Mouse (Mus musculus) stomach, embryonic 14.5 days (tissue): ENCODE measurements at regions not wholly inside any gene's neighbourhood (a gene's known extent, or its start where the extent isn't known, plus 50 kb on each side); places are given as distances from the start of the nearest gene placed in this dataset.
A peak's percentile ranks its signal among the peaks of the same experiment; 100 is the strongest.

Source experiments
- ATAC-seq: fragments of 200-750 bp; cut with Nextera tagmentation; 2 replicates; pipeline ENCODE4 v1.8.0; 2017; ENCODE audit warnings: low read depth, moderate TSS enrichment; ENCODE audit not compliant: insufficient number of reproducible peaks, insufficient read depth, low FRiP score
- H3K27ac ChIP-seq: fragments of 300-500 bp; sonication (generic); 2 replicates; pipeline ENCODE4 v1.5.1; 2014; ENCODE audit warnings: mild to moderate bottlenecking, low read length, moderate library complexity, mixed read lengths
- H3K27me3 ChIP-seq: fragments of 300-500 bp; sonication (generic); 2 replicates; pipeline ENCODE4 v1.6.1; 2014; ENCODE audit warnings: low read length, control low read depth, mixed read lengths; ENCODE audit not compliant: control insufficient read depth, insufficient read depth
- H3K36me3 ChIP-seq: fragments of 300-500 bp; sonication (generic); 2 replicates; pipeline ENCODE4 v1.6.1; 2014; ENCODE audit warnings: mild to moderate bottlenecking, control low read depth, low read length, moderate library complexity, mixed read lengths; ENCODE audit not compliant: control insufficient read depth, insufficient read depth
- H3K4me1 ChIP-seq: fragments of 300-500 bp; sonication (generic); 2 replicates; pipeline ENCODE4 v1.6.1; 2014; ENCODE audit warnings: low read length, control low read depth, mixed read lengths; ENCODE audit not compliant: control insufficient read depth, insufficient read depth
- H3K4me2 ChIP-seq: fragments of 300-500 bp; sonication (generic); replicated peaks from 2 replicates; pipeline ENCODE4 v1.6.1; 2014; ENCODE audit warnings: low read depth, low read length, control low read depth
- H3K4me3 ChIP-seq: fragments of 300-500 bp; sonication (generic); 2 replicates; pipeline ENCODE4 v1.5.1; 2014; ENCODE audit warnings: low read depth, low read length, control low read depth
- H3K9ac ChIP-seq: fragments of 300-500 bp; sonication (generic); replicated peaks from 2 replicates; pipeline ENCODE4 v1.6.1; 2014; ENCODE audit warnings: low read depth, mild to moderate bottlenecking, control low read depth, low read length, moderate library complexity, mixed read lengths
- H3K9me3 ChIP-seq: fragments of 300-500 bp; sonication (generic); 2 replicates; pipeline ENCODE4 v1.6.1; 2016; ENCODE audit warnings: low read depth, low read length, control low read depth; ENCODE audit not compliant: control insufficient read depth
- WGBS: fragments of 180-500 bp; shearing (Covaris S2); extraction: QIAGEN DNeasy Blood & Tissue Kit; methylation state at CpG from one replicate; pipeline ENCODE4 v1.1.7; 2014; 5-methylcytosine and 5-hydroxymethylcytosine counted together

DNA sequence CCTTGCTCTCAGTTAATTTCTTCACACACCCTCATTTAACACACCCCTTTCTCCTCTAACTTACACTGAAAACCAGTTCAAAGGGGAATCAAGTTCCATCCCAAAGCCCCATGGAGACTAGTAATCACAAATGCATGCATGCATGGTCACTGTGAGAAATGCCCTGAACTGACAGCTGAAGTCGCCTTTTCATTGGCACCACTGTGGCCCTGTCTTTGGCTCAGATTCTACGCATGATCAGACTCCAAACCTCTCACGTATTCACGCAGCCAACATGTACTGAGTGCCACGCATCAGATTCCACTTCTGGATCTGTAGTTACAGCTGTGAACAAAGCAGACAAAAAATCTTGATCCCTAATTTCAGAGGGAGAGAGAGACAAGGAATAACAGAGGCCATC lies 85.3 kb downstream of the Cops8 start:
- no peak for ATAC-seq
- no peak overlapping the region for H3K4me3 ChIP-seq
- WGBS: 94% methylated on average over 5 of the region's 5 CpGs

DNA sequence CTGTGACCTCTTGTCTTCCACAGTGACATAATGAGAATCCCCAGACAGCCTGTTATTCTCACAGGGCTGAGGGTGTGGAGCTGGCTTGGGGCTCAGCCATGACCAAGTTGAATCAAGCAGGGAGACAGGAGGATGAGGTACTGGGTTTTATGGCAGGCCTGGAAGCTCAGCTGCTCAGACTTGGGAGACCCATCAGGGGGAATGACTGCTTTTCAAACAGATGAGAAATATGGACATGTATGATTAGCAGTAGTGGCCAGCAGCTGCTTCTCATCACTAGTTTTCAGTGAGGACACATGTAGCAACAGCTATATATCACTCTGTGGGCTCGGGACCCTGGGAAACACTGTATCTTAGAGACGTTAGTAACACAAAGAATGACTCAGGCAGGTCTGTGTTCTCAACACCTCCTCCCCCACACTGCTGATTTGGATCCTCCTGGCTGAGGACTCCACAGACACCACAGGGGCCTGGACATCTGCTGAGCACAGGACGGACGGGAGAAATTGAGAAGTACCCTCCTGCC lies 87.9 kb downstream of the Cops8 start:
- H3K9ac ChIP-seq: no peak overlapping the region
- 26% methylated on average over 4 of the region's 4 CpGs for WGBS
- no peak overlapping the region for H3K4me2 ChIP-seq
- H3K27me3 ChIP-seq: no peaks in the 10 kb centered on the region
- H3K4me3 ChIP-seq: no peak overlapping the region
- 0 out of 2 replicates have a peak, but pooled peaks cover 4% of the 10 kb centered on the region for H3K9me3 ChIP-seq
- H3K36me3 ChIP-seq: no peaks in the 10 kb centered on the region
- peak overlapping the region; percentile 94 for H3K27ac ChIP-seq
- H3K4me1 ChIP-seq: peaks cover 6% of the 10 kb centered on the region; the same call in 1 of the 2 replicates
- ATAC-seq: peak; percentile 90; the same call in 1 of the 2 replicates

More for the DNA sequence above, 85.3 kb downstream of the Cops8 start:
- H3K4me1 ChIP-seq: peaks cover 6% of the 10 kb centered on the region; the same call in 1 of the 2 replicates
- H3K36me3 ChIP-seq: no peaks in the 10 kb centered on the region
- H3K4me2 ChIP-seq: no peak overlapping the region
- no peaks in the 10 kb centered on the region for H3K27me3 ChIP-seq
- no peak overlapping the region for H3K9ac ChIP-seq
- no peak overlapping the region for H3K27ac ChIP-seq
- 0 out of 2 replicates have a peak, but pooled peaks cover 4% of the 10 kb centered on the region for H3K9me3 ChIP-seq

DNA sequence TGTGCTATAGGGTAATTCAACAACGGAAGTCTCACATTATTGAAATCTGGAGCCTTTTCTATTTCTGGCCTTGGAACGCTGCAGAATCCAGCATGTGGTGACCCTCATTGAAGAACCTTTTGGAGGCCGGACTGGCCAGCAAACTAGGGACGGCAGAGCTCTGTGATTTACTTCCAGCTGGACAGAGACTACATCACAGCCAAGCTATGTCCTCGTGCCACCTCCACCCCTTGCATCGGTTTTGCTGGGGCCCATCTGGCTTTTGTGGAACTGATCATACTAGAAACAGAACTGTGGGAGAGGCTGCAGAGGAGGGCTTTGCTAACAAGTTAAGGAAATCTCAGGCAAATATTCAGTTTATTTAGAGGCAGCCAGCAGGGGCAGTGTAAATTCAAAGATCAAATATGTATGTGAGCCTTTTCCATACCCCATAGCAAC lies 88.4 kb downstream of the Cops8 start:
- Histone ChIP-seq H3K4me1 (peaks cover 6% of the 10 kb centered on the region; the same call in 1 of the 2 replicates), H3K27ac (peak overlapping the region; percentile 94), H3K36me3 (no peaks in the 10 kb centered on the region), H3K4me3 (no peak overlapping the region), H3K9ac (no peak overlapping the region), H3K9me3 (0 out of 2 replicates have a peak, but pooled peaks cover 4% of the 10 kb centered on the region), H3K27me3 (no peaks in the 10 kb centered on the region), H3K4me2 (no peak overlapping the region)
- WGBS: 42% methylated on average over 6 of the region's 6 CpGs
- ATAC-seq: no peak; the same call in 1 of the 2 replicates

DNA sequence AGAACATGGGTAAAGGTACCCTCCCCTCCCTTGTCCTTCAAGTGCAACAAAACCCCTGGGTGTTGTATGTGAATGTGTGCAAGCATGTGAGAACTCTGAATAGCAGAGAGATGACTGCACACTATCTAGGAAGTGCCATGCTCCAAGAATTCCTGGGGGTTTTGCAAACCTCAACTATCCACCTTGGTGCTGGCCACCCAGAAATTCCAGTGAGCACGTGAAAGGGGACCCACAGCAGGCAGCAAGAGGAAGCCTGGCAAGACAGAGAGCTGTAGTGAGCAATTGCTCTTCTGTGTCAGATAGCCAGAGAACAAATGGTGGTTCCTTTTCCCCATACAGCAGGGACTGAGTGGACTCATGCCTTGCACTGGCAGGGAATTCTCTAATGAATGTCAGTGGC lies 90.1 kb downstream of the Cops8 start:
- no peak overlapping the region for H3K27ac ChIP-seq
- 43% methylated on average over 1 of the region's 1 CpGs for WGBS
- H3K9ac ChIP-seq: no peak overlapping the region

DNA sequence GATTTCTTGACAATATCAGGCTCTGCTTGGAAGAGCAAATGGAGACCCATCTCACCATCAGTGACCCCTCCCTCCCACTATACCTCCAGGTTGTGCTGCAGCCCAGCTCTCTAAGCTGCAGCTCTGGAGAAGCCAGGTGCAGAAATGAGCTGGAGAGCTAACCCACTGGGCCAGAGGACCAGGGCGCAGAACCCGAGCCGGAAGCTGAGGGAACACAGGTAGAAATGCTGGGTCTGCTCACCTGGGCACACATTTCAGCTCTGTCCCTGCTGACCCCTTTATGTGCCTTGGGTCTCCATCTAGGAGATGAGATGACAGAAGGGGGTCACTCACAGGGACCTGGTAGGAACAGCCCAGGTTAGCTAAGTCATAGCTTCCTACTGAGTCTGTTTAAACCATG lies 92.0 kb downstream of the Cops8 start:
- Histone ChIP-seq H3K27ac (no peak overlapping the region), H3K9ac (no peak overlapping the region), H3K4me3 (no peak overlapping the region), H3K9me3 (0 out of 2 replicates have a peak, but pooled peaks cover 3% of the 10 kb centered on the region), H3K4me2 (no peak overlapping the region), H3K4me1 (peaks cover 6% of the 10 kb centered on the region; the same call in 1 of the 2 replicates), H3K36me3 (no peaks in the 10 kb centered on the region), H3K27me3 (no peaks in the 10 kb centered on the region)
- 97% methylated on average over 3 of the region's 3 CpGs for WGBS
- ATAC-seq: no peak

More for the DNA sequence above, 90.1 kb downstream of the Cops8 start:
- H3K27me3 ChIP-seq: no peaks in the 10 kb centered on the region
- H3K4me3 ChIP-seq: no peak overlapping the region
- no peaks in the 10 kb centered on the region for H3K36me3 ChIP-seq
- H3K4me1 ChIP-seq: peaks cover 6% of the 10 kb centered on the region; the same call in 1 of the 2 replicates
- 0 out of 2 replicates have a peak, but pooled peaks cover 4% of the 10 kb centered on the region for H3K9me3 ChIP-seq
- ATAC-seq: no peak
- H3K4me2 ChIP-seq: no peak overlapping the region

DNA sequence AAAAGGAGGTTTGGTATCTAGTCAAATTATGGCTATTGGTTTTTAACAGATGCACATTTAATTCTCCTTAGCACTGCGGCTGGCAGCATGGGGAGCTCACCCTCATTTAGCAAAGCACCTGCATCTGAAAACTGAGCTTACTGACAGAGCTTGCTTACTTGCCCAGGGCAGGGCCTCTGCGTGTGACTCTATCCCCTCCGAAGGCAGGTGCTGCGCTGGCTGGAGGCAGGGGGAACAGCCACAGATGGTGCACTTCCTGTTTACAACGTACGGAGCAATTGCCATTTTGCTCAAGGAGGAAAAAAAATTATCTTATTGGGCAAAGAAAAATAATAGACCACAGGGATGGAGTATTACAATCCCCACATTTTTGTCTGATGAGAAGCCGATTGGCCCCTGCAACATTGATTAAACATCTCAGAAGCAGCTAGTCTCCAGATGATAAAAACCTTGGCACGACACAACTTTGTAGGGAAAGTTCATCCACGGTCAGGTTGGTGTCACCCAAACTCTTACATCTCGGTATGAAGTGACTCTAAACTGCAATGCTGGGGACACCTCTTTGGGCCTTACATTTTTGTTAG lies 92.5 kb downstream of the Cops8 start:
- Histone ChIP-seq H3K27me3 (no peaks in the 10 kb centered on the region), H3K4me1 (peaks cover 6% of the 10 kb centered on the region; the same call in 1 of the 2 replicates), H3K36me3 (no peaks in the 10 kb centered on the region), H3K27ac (no peak overlapping the region), H3K9ac (no peak overlapping the region), H3K4me2 (no peak overlapping the region), H3K4me3 (no peak overlapping the region), H3K9me3 (no peaks in the 10 kb centered on the region)
- 44% methylated on average over 10 of the region's 10 CpGs for WGBS
- no peak for ATAC-seq

DNA sequence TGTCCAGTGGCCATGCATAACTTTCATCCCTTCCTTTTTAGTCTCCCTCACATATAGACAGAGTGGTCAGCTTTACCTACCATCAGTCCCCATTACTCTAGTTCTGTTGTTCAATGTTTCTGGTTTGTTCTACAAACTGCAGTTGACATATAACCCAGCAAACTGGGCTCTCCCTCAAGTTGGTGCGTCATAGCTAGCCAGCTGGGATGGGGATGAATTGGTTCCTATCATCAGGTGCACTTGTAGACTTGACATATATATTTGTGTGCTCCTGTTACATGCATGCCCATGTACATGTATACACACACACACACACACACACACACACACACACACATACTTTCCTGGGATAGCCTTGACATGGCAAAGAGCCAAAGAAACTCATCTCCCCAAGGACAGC lies 93.2 kb downstream of the Cops8 start:
- H3K4me2 ChIP-seq: no peak overlapping the region
- no peak overlapping the region for H3K4me3 ChIP-seq
- 88% methylated on average over 1 of the region's 1 CpGs for WGBS
- ATAC-seq: no peak
- H3K9me3 ChIP-seq: no peaks in the 10 kb centered on the region
- H3K36me3 ChIP-seq: no peaks in the 10 kb centered on the region
- peaks cover 6% of the 10 kb centered on the region; the same call in 1 of the 2 replicates for H3K4me1 ChIP-seq
- H3K9ac ChIP-seq: no peak overlapping the region
- H3K27ac ChIP-seq: no peak overlapping the region
- H3K27me3 ChIP-seq: no peaks in the 10 kb centered on the region

DNA sequence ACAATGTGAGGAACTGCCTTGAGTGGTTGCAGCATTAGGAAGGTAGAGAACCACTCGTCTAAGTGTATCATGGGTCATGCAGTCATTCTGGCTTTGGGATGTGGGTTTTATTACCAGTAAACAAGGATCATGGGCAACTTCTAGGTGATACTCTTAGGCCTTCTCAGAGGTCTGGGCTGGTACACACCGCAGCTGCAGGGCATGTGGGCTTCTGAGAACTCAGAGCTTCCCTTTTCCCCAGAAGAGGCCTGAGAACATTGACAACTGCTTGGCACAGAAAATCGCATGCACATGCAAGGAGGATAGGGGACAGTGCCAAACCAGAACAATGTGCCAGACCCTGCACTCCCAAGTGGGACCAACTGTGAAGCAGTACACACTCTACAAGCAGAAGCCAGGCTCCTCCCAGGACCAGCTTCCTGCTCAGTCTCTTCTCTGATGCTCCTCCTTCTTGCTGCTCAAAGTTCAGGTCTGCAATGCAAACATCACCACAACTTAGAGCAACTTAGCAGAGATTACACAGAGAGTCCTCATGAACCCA lies 94.3 kb downstream of the Cops8 start:
- no peak for ATAC-seq
- Histone ChIP-seq H3K4me2 (no peak overlapping the region), H3K4me3 (no peak overlapping the region), H3K27me3 (no peaks in the 10 kb centered on the region), H3K36me3 (no peaks in the 10 kb centered on the region), H3K4me1 (no peaks in the 10 kb centered on the region), H3K27ac (no peak overlapping the region), H3K9ac (no peak overlapping the region), H3K9me3 (no peaks in the 10 kb centered on the region)
- 92% methylated on average over 3 of the region's 3 CpGs for WGBS
